Mouse (Mus musculus) heart, adult 2 months (tissue): ENCODE results near the gene Dok7.

Source experiments
- CTCF ChIP-seq: fragments of 200-600 bp; IDR thresholded peaks from 2 replicates; pipeline ENCODE4 v1.8.1; 2022; ENCODE audit warnings: antibody characterized with exemption, mild to moderate bottlenecking, moderate library complexity
- EP300 ChIP-seq: fragments of 200-500 bp; IDR thresholded peaks from 2 replicates; pipeline ENCODE4 v1.6.1; 2011; ENCODE audit warnings: low read depth, low read length, control low read depth; ENCODE audit not compliant: insufficient read depth
- POLR2A ChIP-seq: fragments of 200-500 bp; IDR thresholded peaks from 2 replicates; pipeline ENCODE4 v1.6.1; 2011; ENCODE audit warnings: mild to moderate bottlenecking, low read depth, low read length, control low read depth; ENCODE audit not compliant: insufficient read depth

GRCm38 (mm10) chr5:35054628-35055027 is 1.9 kb upstream of the Dok7 start:
- no peak for TF ChIP-seq CTCF
- TF ChIP-seq POLR2A = no peak
- no peak for TF ChIP-seq EP300
